Mouse (Mus musculus) kidney, adult 2 months (tissue): Measurements from ENCODE around the gene Acsl1. TPM values are rescaled to one million over a fixed set of nuclear protein-coding genes. Genes with fewer than 3 reads are reported as not detected.

Experiments
- DNase-seq: peaks from one replicate; pipeline ENCODE4 v3.0.0; 2021
- H3K27ac ChIP-seq: fragments of 200-500 bp; 2 replicates; pipeline ENCODE4 v1.5.1; 2012; ENCODE audit warnings: low read depth, low read length, control low read depth, inconsistent platforms; ENCODE audit not compliant: insufficient read depth
- H3K27me3 ChIP-seq: fragments of 200-500 bp; replicated peaks from 2 replicates; pipeline ENCODE4 v1.6.1; 2012; ENCODE audit warnings: mild to moderate bottlenecking, moderate library complexity, low read length, inconsistent platforms; ENCODE audit not compliant: control insufficient read depth, insufficient read depth
- H3K36me3 ChIP-seq: fragments of 200-500 bp; 2 replicates; pipeline ENCODE4 v1.6.1; 2012; ENCODE audit warnings: mild to moderate bottlenecking, moderate library complexity, low read length, inconsistent platforms; ENCODE audit not compliant: control insufficient read depth, insufficient read depth
- H3K4me1 ChIP-seq: fragments of 200-500 bp; 2 replicates; pipeline ENCODE4 v1.6.1; 2011; ENCODE audit warnings: low read length; ENCODE audit not compliant: control insufficient read depth, insufficient read depth
- H3K4me3 ChIP-seq: fragments of 200-500 bp; 2 replicates; pipeline ENCODE4 v1.5.1; 2011; ENCODE audit warnings: mild to moderate bottlenecking, low read depth, low read length, control low read depth; ENCODE audit not compliant: insufficient read depth
- CTCF ChIP-seq: fragments of 200-500 bp; conservative IDR thresholded peaks from 2 replicates; pipeline ENCODE4 v1.5.1; 2011; ENCODE audit warnings: low read depth, mild to moderate bottlenecking, control low read depth, low read length, moderate library complexity, mixed read lengths; ENCODE audit not compliant: insufficient read depth, insufficient read length
- POLR2A ChIP-seq: fragments of 200-500 bp; IDR thresholded peaks from one replicate; pipeline ENCODE4 v1.6.1; 2011; ENCODE audit warnings: low read depth, low read length, control low read depth
- WGBS: fragments of 180-500 bp; shearing (Covaris S2); methylation state at CpG from one replicate; pipeline ENCODE4 v1.1.7; 2018; 5-methylcytosine and 5-hydroxymethylcytosine counted together
- polyA plus RNA-seq: library from polyadenylated mRNA; depleted of rRNA; stranded (reverse); fragments of >200 nt; gene quantifications from 2 replicates; pipeline ENCODE4 v1.2.3, GENCODE M21; 2012

Acsl1 gene
- polyA plus RNA-seq, 1 experiment, result 212 TPM

GRCm38 (mm10) chr8:46562333-46562732, 91.5 kb downstream of the Acsl1 start:
- DNase-seq, result no peak
- no peak overlapping the region for H3K27ac ChIP-seq
- H3K36me3 ChIP-seq, result no peaks in the 10 kb centered on the region
- no peak for TF ChIP-seq CTCF
- no peak for TF ChIP-seq POLR2A
- H3K4me1 ChIP-seq, result no peaks in the 10 kb centered on the region
- 85% methylated on average over 16 of the region's 16 CpGs for WGBS
- no peaks in the 10 kb centered on the region for H3K27me3 ChIP-seq
- no peak overlapping the region for H3K4me3 ChIP-seq

- 92% methylated on average over 7 of the region's 7 CpGs for WGBS
- Histone ChIP-seq H3K4me1 (no peaks in the 10 kb centered on the region), H3K36me3 (no peaks in the 10 kb centered on the region), H3K4me3 (no peak overlapping the region), H3K27me3 (no peaks in the 10 kb centered on the region), H3K27ac (no peak overlapping the region)
- no peak for DNase-seq
- TF ChIP-seq POLR2A (no peak), CTCF (no peak)
Observed at GRCm38 (mm10) chr8:46566914-46567529, 96.2 kb downstream of the Acsl1 start.

GRCm38 (mm10) chr8:46567946-46568345, 97.1 kb downstream of the Acsl1 start:
- Histone ChIP-seq H3K4me3 (no peak overlapping the region), H3K36me3 (no peaks in the 10 kb centered on the region), H3K27ac (no peak overlapping the region), H3K4me1 (no peaks in the 10 kb centered on the region), H3K27me3 (no peaks in the 10 kb centered on the region)
- no peak for DNase-seq
- 87% methylated on average over 8 of the region's 8 CpGs for whole genome bisulfite sequencing
- TF ChIP-seq POLR2A, result no peak
- TF ChIP-seq CTCF, result no peak

GRCm38 (mm10) chr8:46568942-46569341, 98.1 kb downstream of the Acsl1 start:
- WGBS, result 81% methylated on average over 2 of the region's 2 CpGs
- no peak for DNase-seq
- H3K27me3 ChIP-seq, result no peaks in the 10 kb centered on the region
- no peaks in the 10 kb centered on the region for H3K4me1 ChIP-seq
- TF ChIP-seq POLR2A, result no peak
- peak; percentile 46 for TF ChIP-seq CTCF
- H3K36me3 ChIP-seq, result no peaks in the 10 kb centered on the region
- H3K27ac ChIP-seq, result no peak overlapping the region
- H3K4me3 ChIP-seq, result no peak overlapping the region

- 89% methylated on average over 19 of the region's 19 CpGs for WGBS
- no peak overlapping the region for H3K4me3 ChIP-seq
- no peak overlapping the region for H3K27ac ChIP-seq
- TF ChIP-seq POLR2A (no peak), CTCF (no peak)
- H3K36me3 ChIP-seq, result no peaks in the 10 kb centered on the region
- no peak for DNase-seq
- H3K27me3 ChIP-seq, result no peaks in the 10 kb centered on the region
- H3K4me1 ChIP-seq, result no peaks in the 10 kb centered on the region
Observed at GRCm38 (mm10) chr8:46569659-46570441, 99.0 kb downstream of the Acsl1 start.

GRCm38 (mm10) chr8:46570673-46571072, 99.8 kb downstream of the Acsl1 start:
- no peaks in the 10 kb centered on the region for H3K4me1 ChIP-seq
- H3K27ac ChIP-seq, result no peak overlapping the region
- no peaks in the 10 kb centered on the region for H3K36me3 ChIP-seq
- no peak overlapping the region for H3K4me3 ChIP-seq
- WGBS, result 85% methylated on average over 14 of the region's 14 CpGs
- H3K27me3 ChIP-seq, result no peaks in the 10 kb centered on the region
- no peak for DNase-seq
- TF ChIP-seq CTCF (no peak), POLR2A (no peak)

GRCm38 (mm10) chr8:46573446-46573845, 102.6 kb downstream of the Acsl1 start:
- Histone ChIP-seq H3K36me3 (no peaks in the 10 kb centered on the region; the same call in 1 of the 2 replicates), H3K4me3 (no peak overlapping the region), H3K27me3 (no peaks in the 10 kb centered on the region), H3K4me1 (no peaks in the 10 kb centered on the region), H3K27ac (no peak overlapping the region)
- no peak for DNase-seq
- TF ChIP-seq POLR2A (no peak), CTCF (no peak)
- WGBS, result 91% methylated on average over 2 of the region's 2 CpGs
